Mouse (Mus musculus) urinary bladder, postnatal 25 days (tissue): ENCODE results near the gene Gm10643.

ENCODE experiments used
- DNase-seq: peaks from one replicate; pipeline ENCODE4 v3.0.0; 2022; ENCODE audit warnings: low spot score

Gm10643 gene

GRCm38 (mm10) chr8:84071921-84072320, 7.0 kb upstream of the Gm10643 start:
- no peak for DNase-seq

GRCm38 (mm10) chr8:84070667-84071066, 5.7 kb upstream of the Gm10643 start:
- no peak for DNase-seq

GRCm38 (mm10) chr8:84070241-84070640, 5.3 kb upstream of the Gm10643 start:
- DNase-seq, result no peak

GRCm38 (mm10) chr8:84069750-84070149, 4.8 kb upstream of the Gm10643 start:
- no peak for DNase-seq

GRCm38 (mm10) chr8:84069169-84069568, 4.2 kb upstream of the Gm10643 start:
- no peak for DNase-seq

GRCm38 (mm10) chr8:84068316-84069035, 3.5 kb upstream of the Gm10643 start:
- DNase-seq, result no peak

- DNase-seq, result no peak
These were observed 3.0 kb upstream of the Gm10643 start for GRCm38 (mm10) chr8:84067911-84068310.

- DNase-seq, result peak; percentile 98
These were observed 2.2 kb upstream of the Gm10643 start for GRCm38 (mm10) chr8:84067047-84067573.

- peak; percentile 98 for DNase-seq
These were observed 1.5 kb upstream of the Gm10643 start, which contains the start of gene Rfx1 for GRCm38 (mm10) chr8:84066291-84066930. TSS of gene Rfx1 (plus strand) at chr8:84066834.

GRCm38 (mm10) chr8:84065457-84066072, 628 bp upstream of the Gm10643 start:
- no peak for DNase-seq

- DNase-seq, result no peak
These were observed 901 bp downstream of the Gm10643 start for GRCm38 (mm10) chr8:84063861-84064610.

GRCm38 (mm10) chr8:84060245-84060644, 4.7 kb downstream of the Gm10643 start:
- DNase-seq, result no peak

GRCm38 (mm10) chr8:84059226-84059625, 5.7 kb downstream of the Gm10643 start:
- no peak for DNase-seq

GRCm38 (mm10) chr8:84057827-84058226, 7.1 kb downstream of the Gm10643 start:
- DNase-seq, result no peak

- DNase-seq, result no peak
These were observed 11.7 kb downstream of the Gm10643 start for GRCm38 (mm10) chr8:84053229-84053628.

GRCm38 (mm10) chr8:84052746-84053145, 12.2 kb downstream of the Gm10643 start:
- no peak for DNase-seq

- no peak for DNase-seq
These were observed 16.8 kb downstream of the Gm10643 start for GRCm38 (mm10) chr8:84048171-84048570.

GRCm38 (mm10) chr8:84046505-84046904, 18.4 kb downstream of the Gm10643 start:
- no peak for DNase-seq

- DNase-seq, result no peak
These were observed 20.0 kb downstream of the Gm10643 start, which contains the start of gene Rln3 for GRCm38 (mm10) chr8:84044900-84045299. TSS of gene Rln3 (minus strand) at chr8:84045000.

- no peak for DNase-seq
These were observed 20.8 kb downstream of the Gm10643 start for GRCm38 (mm10) chr8:84044103-84044502.

- DNase-seq, result no peak
These were observed 22.0 kb downstream of the Gm10643 start for GRCm38 (mm10) chr8:84042948-84043342.
